Mouse (Mus musculus) lung, adult 2 months (tissue): ENCODE measurements around the gene 4930519G04Rik.

Experiments
- CTCF ChIP-seq: fragments of 200-500 bp; IDR thresholded peaks from 2 replicates; pipeline ENCODE4 v1.5.1; 2011; ENCODE audit warnings: mild to moderate bottlenecking, low read length, control low read depth; ENCODE audit not compliant: insufficient read depth
- POLR2A ChIP-seq: fragments of 200-500 bp; IDR thresholded peaks from 2 replicates; pipeline ENCODE4 v1.6.1; 2011; ENCODE audit warnings: low read depth, mild to moderate bottlenecking, control low read depth, low read length, borderline replicate concordance; ENCODE audit errors: extremely low read depth

DNA sequence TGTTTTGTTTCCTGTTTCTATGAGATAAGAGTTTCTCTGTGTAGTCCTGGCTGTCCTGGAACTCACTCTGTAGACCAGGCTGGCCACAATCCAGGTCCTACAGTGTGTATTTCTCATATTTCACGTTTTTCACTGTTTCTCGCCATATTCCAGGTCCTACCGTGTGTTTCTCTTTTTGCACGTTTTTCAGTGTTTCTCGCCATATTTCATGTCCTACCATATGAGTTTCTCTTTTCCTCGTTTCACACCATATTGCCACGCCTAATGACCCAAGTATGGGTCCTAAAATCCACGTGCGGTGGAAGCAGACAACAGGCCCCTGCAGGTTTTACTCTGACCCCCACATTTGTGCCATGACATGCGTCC is 68.9 kb downstream of the 4930519G04Rik start:
- no peak for TF ChIP-seq CTCF
- TF ChIP-seq POLR2A: no peak
